Mouse (Mus musculus) embryo, embryonic 9.5 days (tissue): ENCODE data around the gene Cntln.

Experiments
- DNase-seq: peaks from one replicate; pipeline ENCODE4 v3.0.0-alpha.2; 2017; ENCODE audit errors: extremely low spot score

Cntln gene

GRCm38 (mm10) chr4:84884111-84884538 lies at the start of gene Cntln:
Gene Cntln, plus strand, starts transcription at chr4:84884309.
- peak; percentile 91 for DNase-seq

GRCm38 (mm10) chr4:84836979-84837378 lies 47.1 kb upstream of the Cntln start:
- peak; percentile 19 for DNase-seq

GRCm38 (mm10) chr4:84838545-84838944 lies 45.6 kb upstream of the Cntln start:
- DNase-seq = no peak

- DNase-seq = no peak
Observed at GRCm38 (mm10) chr4:84839466-84839865, 44.6 kb upstream of the Cntln start.

GRCm38 (mm10) chr4:84857588-84857987 lies 26.5 kb upstream of the Cntln start:
- no peak for DNase-seq

- DNase-seq = no peak
Observed at GRCm38 (mm10) chr4:84876347-84876746, 7.8 kb upstream of the Cntln start.

- DNase-seq = no peak
Observed at GRCm38 (mm10) chr4:84883646-84884045, 463 bp upstream of the Cntln start.

- no peak for DNase-seq
Observed at GRCm38 (mm10) chr4:84884539-84885270, 596 bp downstream of the Cntln start.

GRCm38 (mm10) chr4:84885271-84885540 lies 1.1 kb downstream of the Cntln start:
- no peak for DNase-seq

- DNase-seq = no peak
Observed at GRCm38 (mm10) chr4:84918393-84918792, 34.3 kb downstream of the Cntln start.

- no peak for DNase-seq
Observed at GRCm38 (mm10) chr4:84934342-84934929, 50.3 kb downstream of the Cntln start.

- DNase-seq = no peak
Observed at GRCm38 (mm10) chr4:84942059-84942458, 58.0 kb downstream of the Cntln start.

- no peak for DNase-seq
Observed at GRCm38 (mm10) chr4:84942651-84943050, 58.5 kb downstream of the Cntln start.

GRCm38 (mm10) chr4:84944100-84944499 lies 60.0 kb downstream of the Cntln start:
- DNase-seq = no peak

- DNase-seq = no peak
Observed at GRCm38 (mm10) chr4:84946450-84946849, 62.3 kb downstream of the Cntln start.

GRCm38 (mm10) chr4:84976875-84977646 lies 93.0 kb downstream of the Cntln start:
- DNase-seq = no peak

- DNase-seq = no peak
Observed at GRCm38 (mm10) chr4:84995520-84996348, 111.6 kb downstream of the Cntln start.

- DNase-seq = no peak
Observed at GRCm38 (mm10) chr4:85005581-85005980, 121.5 kb downstream of the Cntln start.

- no peak for DNase-seq
Observed at GRCm38 (mm10) chr4:85006789-85007188, 122.7 kb downstream of the Cntln start.

- DNase-seq = no peak
Observed at GRCm38 (mm10) chr4:85010846-85011245, 126.7 kb downstream of the Cntln start.

- no peak for DNase-seq
Observed at GRCm38 (mm10) chr4:85045748-85046147, 161.6 kb downstream of the Cntln start.

GRCm38 (mm10) chr4:85049933-85050553 lies 165.9 kb downstream of the Cntln start:
- no peak for DNase-seq
